In genomic region chr1:152369139-152369538, GRCm38 (mm10) we compare ENCODE assay signal across 7 mouse cellular contexts. TPM values are rescaled to one million over a fixed set of nuclear protein-coding genes. Genes with fewer than 3 reads are reported as not detected.
DNase-seq lines count a peak whose midpoint lies in the region; ATAC-seq lines count a peak whose summit lies in the region.

No protein-coding gene starts in this region.

- H3K4me3 ChIP-seq in forebrain, embryonic 15.5 days, result no peak overlapping the region

- H3K4me2 ChIP-seq in forebrain, embryonic 15.5 days (replicated peaks), result no peak overlapping the region

- 30% methylated on average over 4 of the region's 4 CpGs for WGBS in forebrain, embryonic 15.5 days

- no peak overlapping the region for H3K9ac ChIP-seq in forebrain, embryonic 15.5 days (replicated peaks)

- peak; percentile 30 for DNase-seq in R1 (ENCODE audit: low read depth, low spot score)
- peak; percentile 62 for DNase-seq in cerebellum, adult 11 months
- peak; percentile 56 to 82 for DNase-seq in layer of hippocampus, postnatal 14 days (ENCODE audit: low spot score in 2 of 2)
- peak; percentile 48 for DNase-seq in lung, postnatal 25 days (ENCODE audit: low spot score)
- peak; percentile 40 for DNase-seq in retina, postnatal 7 days (ENCODE audit: low read depth, low spot score)

- peak; percentile 76 for ATAC-seq in forebrain, embryonic 15.5 days (replicated peaks)
- peak; percentile 62 to 69; a peak in 2 of 4 replicates for ATAC-seq in hematopoietic stem cell, adult 5-6 weeks (replicated peaks in 1 of 2; ENCODE audit: insufficient read depth in 1 of 2, low FRiP score in 2 of 2, low TSS enrichment in 1 of 2, low read depth in 1 of 2, poor library complexity in 2 of 2, severe bottlenecking in 2 of 2)

- no peaks in the 10 kb centered on the region for H3K4me1 ChIP-seq in forebrain, embryonic 15.5 days

- 0 out of 2 replicates have a peak, but pooled peaks cover 2% of the 10 kb centered on the region for H3K36me3 ChIP-seq in forebrain, embryonic 15.5 days

- H3K27me3 ChIP-seq in forebrain, embryonic 15.5 days, result no peaks in the 10 kb centered on the region

- H3K9me3 ChIP-seq in forebrain, embryonic 15.5 days, result no peaks in the 10 kb centered on the region

- no peak overlapping the region for H3K27ac ChIP-seq in forebrain, embryonic 15.5 days (replicated peaks)

RNA-seq across cellular contexts. Expression of gene Tsen15, which starts 17.3 kb away (rescaled TPM):
- polyA plus RNA-seq in forebrain, embryonic 15.5 days (2015; fragmentation: Nextera tagmentation; extraction: Ambion mirVana), result 43.0 and 45.0 TPM in 2 replicates
- total RNA-seq in hematopoietic stem cell, adult 5-6 weeks (2017), result 61.8 and 63.7 TPM in 2 replicates
- total RNA-seq in layer of hippocampus, postnatal 14 days (2021), result 10 to 100 TPM; 24.1 to 27.6 TPM

RNA-seq across cellular contexts. Expression of gene Colgalt2, which starts 30.5 kb away (rescaled TPM):
- polyA plus RNA-seq in forebrain, embryonic 15.5 days (2015; fragmentation: Nextera tagmentation; extraction: Ambion mirVana), result 2.5 and 2.7 TPM in 2 replicates
- total RNA-seq in hematopoietic stem cell, adult 5-6 weeks (2017), result not detected in 2 replicates
- total RNA-seq in layer of hippocampus, postnatal 14 days (2021), result 1 to 10 TPM; 5.7 to 6.8 TPM
